Mouse (Mus musculus) kidney, postnatal 0 days (tissue): ENCODE data around the gene Asf1b. TPM values are rescaled to one million over a fixed set of nuclear protein-coding genes. Genes with fewer than 3 reads are reported as not detected.
A peak's percentile ranks its signal among the peaks of the same experiment; 100 is the strongest.
"Not testable (repeated sequence)": the region's sequence is repeated elsewhere in the genome, so short reads cannot be mapped to it uniquely, and the experiment has no call there.

ENCODE experiments used
- ATAC-seq: fragments of 200-750 bp; cut with Nextera tagmentation; replicated peaks from 2 replicates; pipeline ENCODE4 v1.8.0; 2017; ENCODE audit warnings: low read depth, moderate number of reproducible peaks, moderate TSS enrichment, moderate library complexity; ENCODE audit not compliant: low FRiP score
- DNase-seq: peaks from one replicate; pipeline ENCODE4 v3.0.0-alpha.2; 2016; ENCODE audit warnings: low spot score
- H3K27ac ChIP-seq: fragments of 300-500 bp; sonication (generic); 2 replicates; pipeline ENCODE4 v1.5.1; 2014; ENCODE audit warnings: mild to moderate bottlenecking
- H3K27me3 ChIP-seq: fragments of 300-500 bp; sonication (generic); 2 replicates; pipeline ENCODE4 v1.6.1; 2014; ENCODE audit warnings: low read length, mixed read lengths; ENCODE audit not compliant: insufficient read depth
- H3K36me3 ChIP-seq: fragments of 300-500 bp; sonication (generic); 2 replicates; pipeline ENCODE4 v1.6.1; 2014; ENCODE audit warnings: low read length, mixed read lengths; ENCODE audit not compliant: insufficient read depth
- H3K4me1 ChIP-seq: fragments of 300-500 bp; sonication (generic); replicated peaks from 2 replicates; pipeline ENCODE4 v1.6.1; 2014; ENCODE audit warnings: antibody characterized with exemption, low read length, mixed read lengths; ENCODE audit not compliant: insufficient read depth
- H3K4me2 ChIP-seq: fragments of 300-500 bp; sonication (generic); 2 replicates; pipeline ENCODE4 v1.6.1; 2014; ENCODE audit warnings: mild to moderate bottlenecking, low read length, moderate library complexity, mixed read lengths
- H3K4me3 ChIP-seq: fragments of 300-500 bp; sonication (generic); replicated peaks from 2 replicates; pipeline ENCODE4 v1.5.1; 2014; ENCODE audit warnings: low read depth, low read length
- H3K9ac ChIP-seq: fragments of 300-500 bp; sonication (generic); 2 replicates; pipeline ENCODE4 v1.6.1; 2014; ENCODE audit warnings: low read depth, low read length
- H3K9me3 ChIP-seq: fragments of 300-500 bp; sonication (generic); replicated peaks from 2 replicates; pipeline ENCODE4 v1.6.1; 2016; ENCODE audit warnings: low read length, inconsistent platforms, mixed read lengths
- CTCF ChIP-seq: IDR thresholded peaks from 2 replicates; pipeline ENCODE4 v1.5.1; 2016; ENCODE audit warnings: antibody characterized with exemption, low read depth, mild to moderate bottlenecking, moderate library complexity
- WGBS: fragments of 180-500 bp; shearing (Covaris S2); extraction: QIAGEN DNeasy Blood & Tissue Kit; methylation state at CpG from one replicate; pipeline ENCODE4 v1.1.7; 2014; 5-methylcytosine and 5-hydroxymethylcytosine counted together
- polyA plus RNA-seq: library from polyadenylated mRNA; unstranded; fragments of >200 nt; fragmentation: Nextera tagmentation; extraction: Ambion mirVana; gene quantifications from 2 replicates; pipeline ENCODE4 v1.2.1, GENCODE M21; 2015

Gene Asf1b
- polyA plus RNA-seq, 1 experiment from 2014 or later: 23.0 TPM

DNA sequence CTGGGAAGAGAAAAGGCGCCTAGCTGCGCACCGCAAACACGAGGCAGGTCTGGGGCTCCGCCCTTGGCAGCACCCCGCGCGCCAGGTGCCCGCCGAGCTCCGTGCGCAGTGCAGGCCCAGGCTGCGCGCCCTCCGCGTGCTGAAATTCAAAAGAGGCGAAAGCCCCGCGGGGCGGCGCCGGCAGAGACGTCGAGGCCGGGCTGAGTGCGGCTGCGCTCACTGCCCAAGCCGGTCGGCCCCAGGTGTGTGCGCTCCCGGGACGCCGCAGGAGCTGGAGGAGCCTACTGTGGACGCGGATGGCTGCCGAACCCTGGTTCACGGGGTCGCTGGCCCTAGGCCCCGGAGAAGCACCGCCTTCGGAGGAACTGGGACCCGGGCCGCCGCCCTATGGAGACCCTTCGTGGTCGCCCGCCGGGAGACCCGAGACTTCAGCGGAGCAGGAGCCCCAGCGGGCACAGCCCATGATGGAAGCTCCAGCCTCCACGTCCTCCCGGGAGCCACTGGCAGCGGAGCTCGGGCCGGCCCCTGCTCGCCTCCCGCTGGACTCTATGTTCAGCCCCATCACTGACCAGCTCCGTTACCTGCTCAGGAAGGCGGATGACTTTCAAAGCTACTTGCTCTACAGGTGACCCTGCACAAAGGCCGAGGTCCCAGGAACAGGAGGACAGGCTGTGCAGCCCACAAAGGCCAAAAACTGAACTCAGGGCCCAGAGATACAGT is 46.1 kb downstream of the Asf1b start, which contains the start of gene 1700067K01Rik:
Gene 1700067K01Rik (plus strand): TSS at position 222 of the 720 bp plus-strand sequence.
- Histone ChIP-seq H3K9ac (no peak within 1 kb of the TSS; the same call in 1 of the 2 replicates), H3K4me1 (peaks cover 24% of the 10 kb centered on the region), H3K36me3 (0 out of 2 replicates have a peak, but pooled peaks cover 8% of the 10 kb centered on the region), H3K9me3 (no peaks in the 10 kb centered on the region), H3K4me3 (no peak within 1 kb of the TSS), H3K4me2 (peak within 1 kb of the TSS; percentile 13; the same call in 1 of the 2 replicates), H3K27me3 (no peaks in the 10 kb centered on the region), H3K27ac (no peak within 1 kb of the TSS)
- 42% methylated on average over 60 of the region's 61 CpGs for WGBS
- DNase-seq (no peak), ATAC-seq (no peak)
- TF ChIP-seq CTCF: no peak

DNA sequence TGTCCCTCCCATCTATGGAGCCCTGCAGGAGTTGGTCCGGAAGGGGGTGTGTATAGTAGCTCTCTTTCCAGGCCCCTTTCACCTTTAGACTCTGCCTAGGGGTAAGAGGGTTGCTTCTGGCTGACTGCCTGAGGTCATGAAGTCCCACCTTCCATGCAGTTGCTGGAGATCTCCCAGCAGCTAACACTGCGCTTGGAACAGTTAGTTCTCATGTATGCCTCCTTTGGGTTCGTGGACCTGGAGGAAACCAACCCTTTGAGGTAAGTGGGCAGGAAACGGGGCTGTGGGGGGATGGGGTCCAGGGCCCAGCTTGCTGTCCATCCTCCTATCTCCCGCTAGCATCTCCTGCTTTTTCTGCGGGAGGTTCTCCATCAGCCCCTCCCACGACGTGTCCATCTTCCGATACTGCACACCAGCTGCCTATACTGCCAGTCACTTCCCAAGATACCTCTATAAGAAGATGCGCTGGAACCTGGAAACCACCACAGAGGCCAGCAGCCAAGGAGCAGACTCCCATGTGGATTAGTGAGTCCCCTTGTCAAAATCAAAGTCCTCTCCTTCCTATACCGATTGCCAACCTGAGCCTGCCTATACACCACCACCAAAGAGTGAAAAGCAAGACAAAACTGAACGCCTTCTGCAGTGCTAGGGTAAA is 47.8 kb downstream of the Asf1b start:
- peaks cover 24% of the 10 kb centered on the region for H3K4me1 ChIP-seq
- DNase-seq (no peak), ATAC-seq (no peak)
- no peak overlapping the region for H3K4me3 ChIP-seq
- no peaks in the 10 kb centered on the region for H3K9me3 ChIP-seq
- H3K27ac ChIP-seq: no peak overlapping the region
- H3K27me3 ChIP-seq: no peaks in the 10 kb centered on the region
- H3K36me3 ChIP-seq: 0 out of 2 replicates have a peak, but pooled peaks cover 8% of the 10 kb centered on the region
- H3K4me2 ChIP-seq: peak overlapping the region; percentile 85; the same call in 1 of the 2 replicates
- H3K9ac ChIP-seq: no peak overlapping the region
- no peak for TF ChIP-seq CTCF
- WGBS: 67% methylated on average over 12 of the region's 12 CpGs

DNA sequence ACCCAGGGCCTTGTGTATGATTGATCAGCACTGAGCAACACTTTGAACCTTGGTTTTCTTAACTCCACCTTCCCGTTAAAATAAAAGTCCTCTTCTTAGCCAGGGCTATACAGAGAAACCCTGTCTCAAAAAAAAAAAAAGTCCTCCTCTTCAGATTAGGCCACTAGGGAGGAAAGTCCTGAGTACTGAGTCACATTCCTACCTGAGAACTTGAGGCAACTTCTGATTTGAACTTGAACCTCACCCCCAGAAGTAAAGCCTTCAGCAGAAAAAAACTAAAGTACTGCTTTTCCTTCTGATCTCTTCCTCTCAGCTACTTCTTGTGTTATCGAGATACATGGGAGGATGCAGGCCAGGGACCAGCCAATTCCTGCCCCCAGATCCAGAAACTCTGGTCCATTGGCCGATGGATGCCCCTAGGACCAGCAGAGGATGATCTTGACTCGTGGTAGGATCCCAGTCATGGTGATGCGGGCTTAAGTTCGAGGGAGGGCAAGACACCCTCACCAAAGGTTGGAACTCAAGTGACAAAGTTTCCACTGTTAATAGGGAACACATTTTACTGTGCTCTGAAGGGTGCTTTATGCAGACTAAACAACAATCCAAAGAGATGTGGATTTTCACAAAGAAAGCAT is 48.4 kb downstream of the Asf1b start:
- peak overlapping the region; percentile 60 for H3K9ac ChIP-seq

DNA sequence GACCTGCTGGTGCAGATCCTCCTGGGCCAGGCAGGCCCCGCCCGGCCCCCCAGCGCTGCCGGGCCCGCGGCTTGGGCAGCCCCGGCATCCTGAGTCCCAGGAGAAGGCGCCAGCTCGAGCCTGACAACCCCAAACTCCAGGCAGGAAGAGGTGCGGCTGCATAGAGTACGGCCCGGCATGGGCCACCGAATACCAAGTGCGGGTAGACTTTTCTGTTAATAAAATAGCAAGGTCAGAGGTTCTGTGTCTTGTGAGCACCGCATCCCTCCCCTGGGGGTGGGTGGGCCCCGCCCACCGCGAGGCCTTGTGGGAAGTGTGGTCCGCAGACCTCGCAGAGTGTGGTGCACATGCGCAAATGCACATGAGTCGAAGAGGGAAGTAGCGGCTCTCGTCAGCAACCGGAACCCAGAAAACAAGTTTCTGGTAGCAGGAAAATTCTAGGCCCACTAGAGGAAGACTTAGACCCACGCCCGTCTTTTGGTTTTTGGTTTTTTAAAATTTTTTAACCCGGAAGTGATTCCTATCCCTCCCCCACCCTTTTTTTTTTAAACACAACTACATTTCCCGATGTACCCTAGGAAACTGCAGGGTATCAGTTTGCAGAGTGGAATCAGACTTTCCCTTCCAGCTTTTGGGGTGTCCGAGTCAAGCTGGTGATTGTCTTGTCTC is 49.4 kb downstream of the Asf1b start:
- no peaks in the 10 kb centered on the region for H3K9me3 ChIP-seq
- H3K27me3 ChIP-seq: no peaks in the 10 kb centered on the region
- H3K27ac ChIP-seq: peak overlapping the region; percentile 85
- H3K9ac ChIP-seq: peak overlapping the region; percentile 60
- ATAC-seq (peak; percentile 82), DNase-seq (peak; percentile 95)
- H3K36me3 ChIP-seq: 0 out of 2 replicates have a peak, but pooled peaks cover 8% of the 10 kb centered on the region
- no peak for TF ChIP-seq CTCF
- H3K4me2 ChIP-seq: peak overlapping the region; percentile 85
- H3K4me3 ChIP-seq: peak overlapping the region; percentile 50
- peaks cover 11% of the 10 kb centered on the region for H3K4me1 ChIP-seq
- WGBS: 0% methylated on average over 30 of the region's 30 CpGs

More for the DNA sequence above, 48.4 kb downstream of the Asf1b start:
- WGBS: 69% methylated on average over 6 of the region's 6 CpGs
- no peaks in the 10 kb centered on the region for H3K27me3 ChIP-seq
- ATAC-seq: no peak
- H3K9me3 ChIP-seq: no peaks in the 10 kb centered on the region
- H3K4me2 ChIP-seq: peak overlapping the region; percentile 85
- 0 out of 2 replicates have a peak, but pooled peaks cover 8% of the 10 kb centered on the region for H3K36me3 ChIP-seq
- peaks cover 20% of the 10 kb centered on the region for H3K4me1 ChIP-seq
- no peak for DNase-seq
- 0 out of 2 replicates have a peak overlapping the region, but pooled peaks have one; percentile 85 for H3K27ac ChIP-seq
- no peak for TF ChIP-seq CTCF
- H3K4me3 ChIP-seq: peak overlapping the region; percentile 50; the same call in 1 of the 2 replicates

DNA sequence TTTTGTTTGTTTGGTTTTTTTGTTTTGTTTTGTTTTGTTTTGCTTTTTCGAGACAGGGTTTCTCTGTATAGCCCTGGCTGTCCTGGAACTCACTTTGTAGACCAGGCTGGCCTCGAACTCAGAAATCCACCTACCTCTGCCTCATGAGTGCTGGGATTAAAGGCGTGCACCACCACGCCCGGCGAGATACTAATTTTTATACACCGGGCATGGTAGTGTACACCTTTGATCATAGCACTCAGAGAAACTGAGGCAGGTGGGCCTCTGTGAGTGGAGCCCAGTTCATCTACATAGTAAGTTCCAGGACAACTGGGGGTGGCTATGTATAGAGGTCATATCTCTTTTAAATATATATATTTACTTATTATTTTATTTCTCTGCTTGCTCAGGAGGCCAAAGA is 50.2 kb downstream of the Asf1b start:
- not testable (repeated sequence) for H3K36me3 ChIP-seq, H3K4me3 ChIP-seq, ATAC-seq, H3K9me3 ChIP-seq, H3K27me3 ChIP-seq, H3K4me2 ChIP-seq, DNase-seq, H3K9ac ChIP-seq
- H3K4me1 ChIP-seq: peaks cover 13% of the 10 kb centered on the region
- WGBS: 93% methylated on average over 7 of the region's 7 CpGs
- peak overlapping the region; percentile 85; the same call in 1 of the 2 replicates for H3K27ac ChIP-seq

DNA sequence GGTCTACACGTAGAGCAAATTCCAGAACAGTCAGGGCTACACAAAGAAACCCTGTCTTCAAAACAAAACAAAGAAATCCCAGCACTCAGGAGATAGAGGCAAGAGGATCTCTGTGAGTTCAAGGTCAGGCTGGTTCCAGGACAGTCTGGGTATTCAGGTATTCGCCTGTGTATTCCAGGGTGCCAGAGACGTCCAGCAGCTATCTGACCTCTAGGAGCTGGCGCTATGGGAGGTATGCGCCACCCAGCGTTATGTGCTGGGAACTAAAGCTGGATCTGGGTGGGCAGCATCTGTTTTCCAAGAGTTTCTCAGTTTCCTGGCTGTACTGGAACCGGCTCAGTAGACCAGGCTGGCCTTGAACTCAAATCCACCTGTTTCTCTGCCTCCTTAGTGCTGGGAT is 53.1 kb downstream of the Asf1b start:
- peak; percentile 62 for TF ChIP-seq CTCF
- Histone ChIP-seq H3K27ac (no peak overlapping the region), H3K36me3 (no peaks in the 10 kb centered on the region), H3K9ac (no peak overlapping the region), H3K4me3 (no peak overlapping the region), H3K9me3 (no peaks in the 10 kb centered on the region), H3K27me3 (peaks cover 24% of the 10 kb centered on the region), H3K4me2 (no peak overlapping the region), H3K4me1 (peaks cover 34% of the 10 kb centered on the region)
- ATAC-seq: no peak
- WGBS: 34% methylated on average over 7 of the region's 7 CpGs
- DNase-seq: no peak
